Mouse (Mus musculus) neural tube, embryonic 13.5 days (tissue): ENCODE data around the gene Atrip. TPM values are rescaled to one million over a fixed set of nuclear protein-coding genes. Genes with fewer than 3 reads are reported as not detected.

ENCODE experiments used
- ATAC-seq: fragments of 200-750 bp; cut with Nextera tagmentation; 2 replicates; pipeline ENCODE4 v1.8.0; 2017; ENCODE audit warnings: low read depth, mild to moderate bottlenecking, moderate TSS enrichment, moderate library complexity
- H3K27ac ChIP-seq: fragments of 300-500 bp; sonication (generic); replicated peaks from 2 replicates; pipeline ENCODE4 v1.5.1; 2015; ENCODE audit warnings: moderate library complexity, mild to moderate bottlenecking, inconsistent platforms
- H3K27me3 ChIP-seq: fragments of 300-500 bp; sonication (generic); 2 replicates; pipeline ENCODE4 v1.6.1; 2015; ENCODE audit warnings: mild to moderate bottlenecking, inconsistent platforms
- H3K36me3 ChIP-seq: fragments of 300-500 bp; sonication (generic); 2 replicates; pipeline ENCODE4 v1.6.1; 2015; ENCODE audit warnings: mild to moderate bottlenecking, inconsistent platforms
- H3K4me1 ChIP-seq: fragments of 300-500 bp; sonication (generic); replicated peaks from 2 replicates; pipeline ENCODE4 v1.6.1; 2015; ENCODE audit warnings: inconsistent platforms
- H3K4me2 ChIP-seq: fragments of 300-500 bp; sonication (generic); 2 replicates; pipeline ENCODE4 v1.6.1; 2015; ENCODE audit warnings: inconsistent platforms, mild to moderate bottlenecking, moderate library complexity
- H3K4me3 ChIP-seq: fragments of 300-500 bp; sonication (generic); 2 replicates; pipeline ENCODE4 v1.5.1; 2015; ENCODE audit warnings: mild to moderate bottlenecking, inconsistent platforms
- H3K9ac ChIP-seq: fragments of 300-500 bp; sonication (generic); 2 replicates; pipeline ENCODE4 v1.6.1; 2015; ENCODE audit warnings: moderate library complexity, mild to moderate bottlenecking, inconsistent platforms
- H3K9me3 ChIP-seq: fragments of 300-500 bp; sonication (generic); 2 replicates; pipeline ENCODE4 v1.6.1; 2016; ENCODE audit warnings: inconsistent platforms
- WGBS: fragments of 180-500 bp; shearing (Covaris S2); methylation state at CpG from one replicate; pipeline ENCODE4 v1.1.7; 2015; 5-methylcytosine and 5-hydroxymethylcytosine counted together
- polyA plus RNA-seq: library from polyadenylated mRNA; unstranded; fragments of >200 nt; fragmentation: Nextera tagmentation; extraction: Ambion mirVana; gene quantifications from 2 replicates; pipeline ENCODE4 v1.2.1, GENCODE M21; 2015

Atrip gene
- polyA plus RNA-seq, 1 experiment from 2014 or later = 29.5 TPM

DNA sequence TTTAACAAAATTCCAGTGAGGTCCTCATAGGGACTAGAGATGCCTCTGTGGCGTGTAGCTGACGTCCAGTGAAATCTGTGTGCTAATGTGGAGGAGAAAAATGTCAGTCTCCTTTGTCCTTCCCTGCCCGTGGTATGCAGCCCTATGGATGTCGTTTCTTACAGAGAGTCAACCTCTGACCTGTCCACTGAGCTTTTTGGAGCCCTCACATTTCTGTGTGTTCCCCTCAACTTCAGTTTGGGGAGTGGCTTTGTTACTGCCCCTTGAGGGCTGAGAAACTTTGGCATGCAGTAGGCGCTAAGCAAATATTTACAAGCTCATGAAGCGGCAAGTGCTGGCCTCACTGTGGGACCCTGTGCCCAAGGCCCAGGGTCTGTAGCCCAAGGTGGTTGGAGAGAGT lies 23.4 kb upstream of the Atrip start:
- 16% methylated on average over 6 of the region's 6 CpGs for WGBS
- Histone ChIP-seq H3K9ac (peak overlapping the region; percentile 95), H3K27ac (peak overlapping the region; percentile 100)

DNA sequence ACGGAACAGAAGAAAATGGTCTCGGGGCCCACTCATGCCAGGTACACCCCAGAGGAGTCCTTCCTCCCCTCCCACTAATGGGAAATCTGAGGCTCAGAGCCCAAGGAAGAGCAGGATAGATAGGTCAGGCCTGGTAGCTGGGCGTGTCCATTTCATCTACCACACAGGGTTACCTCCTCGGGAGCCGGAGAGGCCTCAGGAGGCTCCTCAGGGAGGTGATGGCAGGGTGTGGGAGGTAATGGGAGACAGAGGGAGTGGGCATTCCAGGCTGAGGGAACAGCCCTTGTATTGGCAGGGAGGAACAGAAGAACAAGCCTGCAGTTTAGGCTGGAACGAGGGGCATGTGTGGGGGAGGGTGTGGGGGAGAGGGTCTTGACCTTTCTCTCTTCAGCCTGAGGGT lies 22.9 kb upstream of the Atrip start:
- Histone ChIP-seq H3K36me3 (peaks cover 31% of the 10 kb centered on the region), H3K27me3 (no peaks in the 10 kb centered on the region), H3K4me1 (peaks cover 66% of the 10 kb centered on the region), H3K9me3 (no peaks in the 10 kb centered on the region), H3K9ac (peak overlapping the region; percentile 95), H3K27ac (peak overlapping the region; percentile 100), H3K4me2 (peak overlapping the region; percentile 97), H3K4me3 (peak overlapping the region; percentile 63)
- WGBS = 12% methylated on average over 6 of the region's 6 CpGs
- ATAC-seq = no peak

More for the DNA sequence above, 23.4 kb upstream of the Atrip start:
- Histone ChIP-seq H3K4me3 (peak overlapping the region; percentile 63), H3K4me2 (peak overlapping the region; percentile 97), H3K9me3 (no peaks in the 10 kb centered on the region), H3K36me3 (peaks cover 32% of the 10 kb centered on the region), H3K27me3 (no peaks in the 10 kb centered on the region), H3K4me1 (peaks cover 70% of the 10 kb centered on the region)
- no peak for ATAC-seq

DNA sequence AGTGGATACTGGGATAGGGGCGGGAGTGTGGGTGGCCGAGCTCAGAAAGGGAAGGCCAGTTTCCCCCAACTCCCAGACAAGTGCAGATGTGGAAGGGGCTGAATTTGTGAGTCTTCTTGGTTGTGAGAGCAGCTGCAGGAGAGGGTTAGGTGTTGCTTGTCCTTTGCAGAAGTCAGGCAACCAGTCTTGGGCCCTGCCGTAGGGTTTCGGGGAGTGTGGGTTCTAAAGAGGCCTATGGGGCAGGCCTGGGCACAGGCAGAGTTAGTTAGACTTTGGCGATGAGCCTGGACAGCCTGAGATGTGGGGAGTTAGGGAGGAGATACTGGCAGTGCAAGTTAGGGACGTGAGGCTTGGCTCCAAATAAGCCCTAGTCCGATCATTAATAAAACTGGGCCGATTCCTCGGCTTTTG lies 22.3 kb upstream of the Atrip start:
- no peaks in the 10 kb centered on the region for H3K27me3 ChIP-seq
- H3K4me3 ChIP-seq = peak overlapping the region; percentile 63
- 5% methylated on average over 9 of the region's 9 CpGs for WGBS
- no peaks in the 10 kb centered on the region for H3K9me3 ChIP-seq
- H3K27ac ChIP-seq = peak overlapping the region; percentile 100
- H3K4me2 ChIP-seq = peak overlapping the region; percentile 97
- peaks cover 33% of the 10 kb centered on the region for H3K36me3 ChIP-seq
- no peak for ATAC-seq
- peak overlapping the region; percentile 95 for H3K9ac ChIP-seq
- peaks cover 62% of the 10 kb centered on the region for H3K4me1 ChIP-seq

DNA sequence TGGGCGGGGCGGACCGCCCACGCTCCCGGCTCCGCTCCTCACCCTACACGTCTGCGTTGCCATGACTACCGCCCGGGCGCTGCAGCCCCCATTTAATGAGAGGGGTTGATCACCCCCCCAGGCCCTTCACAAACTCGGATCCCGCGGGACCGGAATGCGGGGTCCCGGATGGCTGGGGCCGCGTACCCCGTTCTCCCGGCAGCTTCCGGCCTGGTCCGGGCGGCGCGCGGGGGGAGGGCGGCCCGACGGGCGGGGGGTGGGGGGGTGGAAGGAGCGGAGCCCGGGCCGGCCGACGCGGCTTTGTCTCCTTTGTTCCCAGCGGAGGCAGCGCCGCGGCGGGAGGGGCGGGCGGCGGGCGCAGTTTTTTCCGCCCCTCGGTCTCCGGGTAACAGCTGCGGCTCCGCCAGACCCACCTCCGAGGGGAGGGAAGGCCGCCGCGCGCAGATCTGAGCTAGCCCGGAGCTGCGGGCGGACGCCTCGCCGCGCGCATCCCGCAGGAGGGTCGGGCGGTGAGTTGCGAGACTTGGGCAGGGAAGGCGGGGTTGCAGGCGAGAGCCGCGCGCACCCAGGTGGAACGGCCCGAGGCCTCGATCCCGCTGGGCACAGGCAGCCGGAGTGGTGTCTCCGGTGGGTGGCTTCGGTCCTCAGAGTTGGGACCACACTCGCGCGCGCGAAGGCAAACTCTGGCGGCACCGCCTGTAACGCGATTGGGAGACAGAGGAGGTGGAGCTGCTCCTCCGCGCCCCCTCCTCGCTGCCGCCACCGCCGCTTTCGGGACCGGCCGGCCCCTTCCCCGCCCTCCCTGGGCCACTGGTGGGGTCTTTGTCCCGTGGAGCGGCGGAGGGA lies 21.4 kb upstream of the Atrip start, which contains the start of gene Plxnb1:
Plxnb1 (plus strand) TSS at position 253 of the 846 bp plus-strand sequence.
- under 1% methylated on average over 98 of the region's 102 CpGs for WGBS

DNA sequence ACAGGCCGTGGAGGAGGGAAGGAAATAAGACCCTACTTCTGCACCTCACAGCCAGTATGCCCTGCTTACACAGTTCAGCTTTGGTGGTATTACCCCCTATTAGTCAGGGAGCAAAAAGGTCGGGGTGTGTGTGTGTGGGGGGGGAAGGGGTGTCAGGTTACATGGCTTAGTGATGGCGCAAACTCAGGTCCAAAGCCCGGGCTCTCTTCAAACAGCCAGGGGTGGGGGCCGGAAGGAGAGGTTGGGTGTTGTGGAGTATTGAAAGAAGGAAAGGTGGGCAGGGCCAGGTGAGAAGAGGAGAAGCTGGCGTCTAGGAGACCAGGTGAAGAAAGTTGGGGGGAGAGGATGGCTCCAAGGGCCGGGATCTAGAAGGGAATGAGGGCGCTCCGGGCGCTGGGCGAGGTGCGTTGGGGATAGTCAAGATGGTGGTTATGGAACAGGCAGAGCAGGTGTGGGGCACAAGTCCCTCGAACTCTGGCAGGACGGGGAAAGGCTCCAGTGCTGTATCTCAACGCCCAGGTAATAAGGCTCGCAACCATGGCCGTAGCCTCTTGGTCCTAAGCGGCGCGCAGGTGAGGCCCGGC lies 20.7 kb upstream of the Atrip start:
- H3K4me3 ChIP-seq = peak overlapping the region; percentile 63
- ATAC-seq = no peak; the same call in 1 of the 2 replicates
- peak overlapping the region; percentile 97 for H3K4me2 ChIP-seq
- H3K9me3 ChIP-seq = no peaks in the 10 kb centered on the region
- peaks cover 34% of the 10 kb centered on the region for H3K36me3 ChIP-seq
- no peaks in the 10 kb centered on the region for H3K27me3 ChIP-seq
- H3K4me1 ChIP-seq = peaks cover 47% of the 10 kb centered on the region
- peak overlapping the region; percentile 100 for H3K27ac ChIP-seq
- peak overlapping the region; percentile 95 for H3K9ac ChIP-seq
- WGBS = 1% methylated on average over 21 of the region's 21 CpGs

More for the DNA sequence above, 21.4 kb upstream of the Atrip start, which contains the start of gene Plxnb1:
- peak within 1 kb of the TSS; percentile 63 for H3K4me3 ChIP-seq
- peak within 1 kb of the TSS; percentile 100 for H3K27ac ChIP-seq
- peak within 1 kb of the TSS; percentile 97 for H3K4me2 ChIP-seq
- H3K36me3 ChIP-seq = peaks cover 34% of the 10 kb centered on the region
- no peaks in the 10 kb centered on the region for H3K9me3 ChIP-seq
- peak; percentile 69 for ATAC-seq
- peak within 1 kb of the TSS; percentile 95 for H3K9ac ChIP-seq
- H3K27me3 ChIP-seq = no peaks in the 10 kb centered on the region
- H3K4me1 ChIP-seq = peaks cover 54% of the 10 kb centered on the region

DNA sequence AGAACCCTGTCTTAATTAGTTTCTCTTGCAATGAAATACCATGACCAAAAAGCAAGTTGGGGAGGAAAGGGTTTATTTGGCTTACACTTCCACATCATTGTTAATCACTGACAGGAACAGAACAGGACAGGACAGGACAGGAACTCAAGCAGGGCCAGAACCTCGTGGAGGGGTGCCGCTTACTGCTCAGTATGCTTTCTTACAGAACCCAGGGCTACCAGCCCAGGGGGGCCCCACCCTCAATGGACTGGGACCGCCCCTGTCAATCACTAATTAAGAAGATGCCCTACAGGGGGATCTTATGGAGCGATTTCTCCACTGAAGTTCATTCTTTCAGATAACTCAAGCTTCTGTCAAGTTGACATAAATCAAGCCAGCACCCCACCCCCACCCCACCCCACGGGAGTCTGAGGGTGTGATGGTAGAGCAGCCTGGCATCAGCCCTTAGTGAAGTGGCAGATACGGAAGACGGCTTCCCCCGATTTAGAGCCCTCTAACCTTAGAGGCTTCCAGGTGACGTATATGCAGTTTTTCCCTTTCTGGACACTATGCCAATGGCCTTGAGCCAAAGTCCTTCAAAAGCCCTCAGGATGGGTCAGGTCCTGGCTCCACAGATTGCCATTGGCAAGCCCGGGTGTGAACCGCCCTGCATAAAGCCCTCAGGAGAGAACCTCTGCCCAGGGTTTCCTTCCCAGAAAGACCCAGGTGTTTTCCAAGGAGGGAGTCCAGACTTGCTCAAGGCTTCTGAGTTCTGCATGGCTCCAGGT lies 20.0 kb upstream of the Atrip start:
- H3K27me3 ChIP-seq = no peaks in the 10 kb centered on the region
- H3K4me2 ChIP-seq = peak overlapping the region; percentile 97
- H3K4me3 ChIP-seq = peak overlapping the region; percentile 63
- peaks cover 35% of the 10 kb centered on the region for H3K36me3 ChIP-seq
- ATAC-seq = no peak
- H3K9me3 ChIP-seq = no peaks in the 10 kb centered on the region
- peak overlapping the region; percentile 100 for H3K27ac ChIP-seq
- peaks cover 40% of the 10 kb centered on the region for H3K4me1 ChIP-seq
- peak overlapping the region; percentile 95 for H3K9ac ChIP-seq
- WGBS = 13% methylated on average over 11 of the region's 11 CpGs

DNA sequence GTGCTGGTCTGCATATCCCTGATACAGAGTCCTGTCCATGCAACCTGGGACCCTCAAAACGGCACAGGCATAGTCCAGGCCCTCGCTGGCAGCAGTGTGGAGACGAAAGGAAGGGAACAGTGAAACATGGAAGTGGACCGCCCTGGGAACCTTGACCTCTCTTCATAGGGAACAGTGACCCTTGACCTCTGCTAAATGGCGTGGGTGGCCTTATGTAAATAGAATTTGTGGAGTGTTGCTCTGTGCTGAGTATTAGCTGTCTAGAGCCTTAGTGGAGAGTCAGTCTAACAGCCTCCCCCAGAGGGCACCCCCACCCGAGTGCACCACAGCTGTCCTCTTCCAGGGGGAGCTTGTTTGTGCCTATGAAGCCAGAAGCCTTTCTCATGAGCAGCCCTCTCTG lies 18.9 kb upstream of the Atrip start:
- no peak for ATAC-seq
- Histone ChIP-seq H3K36me3 (peaks cover 35% of the 10 kb centered on the region), H3K9me3 (no peaks in the 10 kb centered on the region), H3K4me2 (no peak overlapping the region), H3K4me1 (peaks cover 34% of the 10 kb centered on the region), H3K4me3 (no peak overlapping the region), H3K27ac (peak overlapping the region; percentile 28; the same call in 1 of the 2 replicates), H3K27me3 (no peaks in the 10 kb centered on the region), H3K9ac (no peak overlapping the region)
- WGBS = 46% methylated on average over 6 of the region's 6 CpGs

DNA sequence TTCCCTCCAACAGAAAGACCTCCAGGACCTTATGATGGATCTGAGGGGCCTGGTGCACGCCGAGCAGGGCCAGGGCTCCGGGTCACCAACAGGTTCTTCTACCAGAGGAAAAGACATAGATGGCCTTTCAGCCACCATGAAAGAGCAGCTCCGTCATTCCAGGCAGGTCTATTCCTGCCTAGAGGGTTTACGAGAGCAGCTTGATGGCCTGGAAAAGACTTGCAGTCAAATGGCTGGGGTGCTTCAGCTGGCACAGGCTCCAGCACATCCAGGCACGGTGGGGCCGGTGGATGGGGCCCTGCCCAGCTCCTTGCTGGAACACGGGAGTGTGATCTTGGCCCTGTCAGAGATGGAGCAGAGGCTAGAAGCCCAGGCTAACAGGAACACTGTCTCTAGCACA lies 17.9 kb upstream of the Atrip start:
- Histone ChIP-seq H3K27me3 (no peaks in the 10 kb centered on the region), H3K4me2 (no peak overlapping the region), H3K27ac (no peak overlapping the region), H3K9me3 (no peaks in the 10 kb centered on the region), H3K4me1 (peaks cover 29% of the 10 kb centered on the region), H3K9ac (no peak overlapping the region), H3K36me3 (peaks cover 35% of the 10 kb centered on the region), H3K4me3 (no peak overlapping the region)
- no peak for ATAC-seq
- WGBS = 90% methylated on average over 8 of the region's 8 CpGs

DNA sequence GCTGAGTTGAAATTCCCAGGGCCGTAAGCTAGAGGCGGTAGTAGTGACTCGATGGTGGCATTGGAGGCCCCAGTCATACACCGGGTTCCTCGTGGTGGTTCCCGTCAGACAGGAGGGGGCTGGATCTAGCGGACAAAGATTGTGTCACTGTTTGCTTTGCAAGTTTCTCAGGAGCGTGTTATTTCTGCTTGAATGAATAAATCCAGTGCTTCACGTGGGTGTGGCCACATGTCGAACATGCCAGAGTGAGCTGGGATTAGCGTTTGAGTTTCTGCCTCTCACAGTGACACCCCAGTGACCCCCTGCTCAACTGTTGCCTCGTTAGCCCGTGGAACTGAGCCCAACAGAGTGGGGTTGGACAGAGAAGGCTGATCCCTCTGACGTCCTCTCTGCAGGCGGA lies 16.5 kb upstream of the Atrip start:
- peaks cover 23% of the 10 kb centered on the region for H3K4me1 ChIP-seq
- no peak for ATAC-seq
- H3K4me2 ChIP-seq = no peak overlapping the region
- no peak overlapping the region for H3K4me3 ChIP-seq
- peaks cover 35% of the 10 kb centered on the region for H3K36me3 ChIP-seq
- 66% methylated on average over 15 of the region's 15 CpGs for WGBS
- no peaks in the 10 kb centered on the region for H3K27me3 ChIP-seq
- H3K9me3 ChIP-seq = no peaks in the 10 kb centered on the region
- no peak overlapping the region for H3K27ac ChIP-seq
- H3K9ac ChIP-seq = no peak overlapping the region

DNA sequence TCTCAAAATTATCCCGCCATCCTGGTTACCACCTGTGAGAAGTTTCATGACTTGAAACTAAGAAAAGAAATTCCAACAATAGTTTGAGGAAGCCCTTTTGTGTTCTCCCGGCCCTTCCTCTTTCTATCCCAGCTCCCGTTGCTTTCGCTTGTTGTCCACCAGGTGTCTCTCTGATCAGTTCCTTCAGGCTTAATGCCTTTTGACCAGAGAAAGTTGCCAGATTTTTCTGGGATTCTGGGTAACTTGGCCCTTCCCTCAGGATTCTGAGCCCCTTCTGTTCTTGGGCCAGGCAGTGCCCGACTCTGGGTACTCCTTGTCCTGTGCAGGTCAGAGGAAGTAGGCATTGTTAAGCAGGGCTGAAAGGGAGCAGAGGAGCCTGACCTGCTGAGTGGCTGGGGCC lies 14.1 kb upstream of the Atrip start:
- Histone ChIP-seq H3K4me1 (peaks cover 18% of the 10 kb centered on the region), H3K9me3 (no peaks in the 10 kb centered on the region), H3K4me3 (no peak overlapping the region), H3K4me2 (no peak overlapping the region), H3K27ac (no peak overlapping the region), H3K36me3 (peaks cover 35% of the 10 kb centered on the region), H3K27me3 (no peaks in the 10 kb centered on the region), H3K9ac (peak overlapping the region; percentile 38; the same call in 1 of the 2 replicates)
- WGBS = 13% methylated on average over 5 of the region's 5 CpGs
- no peak for ATAC-seq

DNA sequence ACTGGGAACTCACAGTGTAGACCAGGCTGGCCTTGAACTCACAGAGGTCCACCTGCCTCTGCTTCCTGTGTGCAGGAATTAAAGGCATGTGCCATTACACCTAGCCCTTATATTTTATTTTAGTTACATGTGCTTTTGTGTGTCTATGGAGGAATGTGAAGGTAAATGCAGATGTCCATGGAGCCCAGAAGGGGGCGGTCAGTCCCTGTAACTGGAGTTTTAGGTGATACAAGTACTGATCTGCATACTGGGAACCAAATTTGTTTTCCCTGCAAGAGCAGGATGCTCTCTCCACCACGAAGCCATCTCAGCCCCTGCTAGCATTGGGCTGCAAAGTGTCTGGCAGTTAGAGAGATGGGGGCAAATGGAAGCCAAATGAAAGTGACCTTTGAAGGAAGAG lies 11.0 kb upstream of the Atrip start:
- 12% methylated on average over 2 of the region's 2 CpGs for WGBS
- ATAC-seq = no peak
- no peak overlapping the region for H3K9ac ChIP-seq
- H3K27me3 ChIP-seq = no peaks in the 10 kb centered on the region
- H3K4me3 ChIP-seq = no peak overlapping the region
- no peaks in the 10 kb centered on the region for H3K9me3 ChIP-seq
- peaks cover 39% of the 10 kb centered on the region for H3K4me1 ChIP-seq
- H3K27ac ChIP-seq = no peak overlapping the region
- peaks cover 19% of the 10 kb centered on the region for H3K36me3 ChIP-seq
- no peak overlapping the region for H3K4me2 ChIP-seq
